Mouse (Mus musculus): ENCODE data around the gene Ube2d3.

Ube2d3 gene

DNA sequence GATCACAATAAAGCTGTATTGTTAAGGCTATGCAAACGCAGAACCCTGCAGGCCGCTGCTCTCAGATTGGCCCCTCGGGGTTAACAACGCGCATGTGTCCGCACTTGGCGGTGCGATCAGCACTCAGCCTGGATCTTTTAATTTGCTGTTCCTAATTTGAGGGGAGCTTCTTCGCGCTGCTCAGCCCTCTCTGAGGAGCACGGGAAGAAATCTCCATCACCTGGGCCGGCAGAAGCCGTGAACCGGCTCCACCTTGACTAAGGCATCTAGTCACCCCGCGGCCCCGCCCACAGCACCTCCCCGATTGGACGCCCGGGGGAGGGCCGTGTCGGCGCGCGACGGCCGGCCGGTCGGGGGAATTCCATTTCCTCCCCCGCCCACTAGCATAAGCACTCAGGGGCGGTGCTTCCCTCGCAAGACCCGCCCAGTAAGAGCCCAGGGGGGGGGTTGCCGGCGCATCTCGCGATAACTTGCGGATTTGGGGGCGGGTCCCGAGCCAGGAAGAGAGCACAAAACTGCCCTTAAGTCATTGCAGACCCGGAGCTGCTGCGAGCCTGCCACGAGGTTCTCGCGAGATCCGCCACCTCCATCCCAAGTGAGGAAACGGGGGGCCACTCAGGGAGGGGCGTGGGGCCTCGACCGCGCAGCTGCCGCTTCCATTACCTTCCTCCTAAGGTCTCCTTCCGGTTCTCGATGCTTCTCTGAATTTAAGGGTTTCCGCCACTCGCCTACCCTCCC is at the start of gene Ube2d3:
Ube2d3 (plus strand) TSS at position 392 of the 738 bp plus-strand sequence.
- peak; percentile 95 to 96 for DNase-seq (ENCODE audit: low spot score in 2 of 2)

DNA sequence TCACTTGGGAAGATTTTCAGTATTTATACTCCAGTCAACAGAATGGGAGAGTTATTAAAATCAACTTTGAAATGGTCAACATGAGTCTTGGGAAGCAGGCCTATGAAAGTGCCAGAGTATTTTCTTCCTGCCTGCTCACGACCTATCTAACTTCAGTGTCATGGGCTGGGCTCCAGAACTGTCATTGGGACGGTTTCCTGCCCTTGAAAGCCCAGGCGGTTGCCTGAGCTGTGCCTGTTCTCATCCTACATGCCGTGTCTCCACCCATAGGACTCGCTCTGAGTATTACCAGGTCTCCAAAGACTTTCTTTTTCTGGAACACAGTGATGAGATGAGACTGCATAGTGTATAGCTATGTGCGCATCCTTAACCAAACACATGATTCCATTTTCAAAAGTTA is 44.8 kb upstream of the Ube2d3 start:
- no peak for DNase-seq (ENCODE audit: low spot score in 2 of 2)

DNA sequence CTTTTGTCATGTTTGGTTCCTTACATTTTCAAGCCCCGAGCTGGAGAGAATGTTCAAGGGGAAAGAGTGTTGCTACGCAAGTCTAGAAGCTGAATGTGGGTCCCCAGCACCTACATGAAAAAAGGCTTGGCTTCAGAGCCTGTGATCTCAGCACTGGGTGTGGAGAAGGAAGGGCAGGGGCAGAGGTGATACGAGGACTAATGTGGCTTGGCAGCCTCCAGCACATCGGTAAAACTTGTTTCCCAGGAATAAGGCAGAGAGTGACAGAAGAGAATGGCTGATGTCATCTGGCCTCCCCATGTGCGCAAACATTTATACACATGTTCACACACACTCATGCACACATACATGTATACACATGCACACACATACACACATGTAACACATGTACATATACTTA is 42.9 kb upstream of the Ube2d3 start:
- no peak for DNase-seq (ENCODE audit: low spot score in 2 of 2)

DNA sequence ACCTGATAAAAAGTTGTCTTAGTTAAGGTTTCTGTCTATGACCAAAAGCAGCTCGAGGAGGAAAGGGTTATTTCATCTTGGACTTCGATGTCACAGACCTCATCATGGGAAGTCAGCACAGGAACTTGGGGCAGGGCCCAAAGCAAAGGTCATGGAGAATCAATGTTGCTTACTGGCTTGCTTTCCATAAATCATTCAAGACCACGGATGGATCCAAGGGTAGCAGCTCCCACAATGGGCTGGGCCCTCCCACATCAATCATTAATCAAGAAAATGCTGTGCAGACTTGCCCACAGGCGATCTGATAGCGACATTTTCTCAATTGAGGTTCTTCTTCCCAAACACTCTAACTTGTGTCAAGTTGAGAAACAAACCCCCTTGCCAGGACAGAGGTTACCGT is 41.9 kb upstream of the Ube2d3 start:
- no peak for DNase-seq (ENCODE audit: low spot score in 2 of 2)

DNA sequence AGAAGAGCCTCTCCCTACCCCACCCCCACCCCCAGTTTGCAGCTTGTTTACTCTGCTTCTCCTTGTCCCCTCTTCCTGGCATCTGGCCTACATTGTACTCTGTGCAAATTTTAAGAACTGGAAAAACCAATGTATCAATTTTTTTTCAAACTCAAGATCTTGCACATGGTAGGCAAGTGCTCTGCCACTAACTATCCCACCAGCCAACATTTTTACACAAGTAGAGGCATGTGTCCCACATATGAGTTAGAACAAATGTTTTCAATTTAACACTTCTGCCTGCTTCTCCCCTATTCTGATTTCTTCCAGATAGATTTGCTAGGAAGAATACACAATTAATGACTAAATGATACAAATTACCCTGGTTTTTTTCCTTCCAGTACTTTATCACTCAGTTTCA is 40.8 kb upstream of the Ube2d3 start:
- DNase-seq (ENCODE audit: low spot score in 2 of 2) = no peak

DNA sequence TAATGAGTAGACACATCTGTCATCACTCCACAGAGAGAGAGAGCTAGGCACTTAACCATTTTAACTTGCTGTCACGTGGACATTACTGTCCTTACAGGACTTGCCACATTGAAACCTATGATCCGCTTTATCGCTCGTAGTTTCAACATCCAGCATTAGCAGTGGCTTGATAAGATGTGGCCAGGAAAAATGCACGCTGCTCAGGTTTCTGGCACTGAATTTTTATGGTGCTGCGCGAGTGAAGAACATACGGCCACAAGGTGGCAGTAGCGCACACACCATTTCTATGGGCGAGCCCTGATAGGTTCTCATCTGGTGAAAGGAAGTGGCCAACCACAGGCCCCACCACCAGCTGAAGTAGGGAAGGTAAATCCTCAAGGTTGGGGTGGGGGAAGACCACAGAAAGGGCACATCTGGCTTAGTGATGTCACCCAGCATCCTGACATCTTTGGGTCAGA is 35.7 kb upstream of the Ube2d3 start:
- peak; percentile 76 to 78 for DNase-seq (ENCODE audit: low spot score in 2 of 2)

DNA sequence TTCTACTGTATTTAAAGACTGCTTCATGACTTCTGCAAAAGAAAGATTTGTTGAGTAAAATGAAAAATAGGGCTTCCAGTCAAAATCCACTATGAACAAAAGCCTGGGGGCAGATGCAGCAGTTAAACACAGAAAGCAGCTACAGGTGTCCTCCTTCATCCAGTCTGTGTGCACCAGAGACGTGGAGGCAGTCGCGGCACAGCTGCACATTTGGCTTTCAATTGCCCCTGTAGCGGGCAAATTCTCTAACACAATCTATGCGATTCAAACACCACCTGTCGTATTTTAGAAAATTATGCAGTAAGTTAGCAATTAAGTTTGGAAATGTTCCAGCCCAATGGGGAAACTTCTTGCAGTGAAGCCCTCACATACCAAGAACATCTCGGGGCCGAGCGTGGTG is 34.7 kb upstream of the Ube2d3 start:
- DNase-seq (ENCODE audit: low spot score in 2 of 2) = no peak

DNA sequence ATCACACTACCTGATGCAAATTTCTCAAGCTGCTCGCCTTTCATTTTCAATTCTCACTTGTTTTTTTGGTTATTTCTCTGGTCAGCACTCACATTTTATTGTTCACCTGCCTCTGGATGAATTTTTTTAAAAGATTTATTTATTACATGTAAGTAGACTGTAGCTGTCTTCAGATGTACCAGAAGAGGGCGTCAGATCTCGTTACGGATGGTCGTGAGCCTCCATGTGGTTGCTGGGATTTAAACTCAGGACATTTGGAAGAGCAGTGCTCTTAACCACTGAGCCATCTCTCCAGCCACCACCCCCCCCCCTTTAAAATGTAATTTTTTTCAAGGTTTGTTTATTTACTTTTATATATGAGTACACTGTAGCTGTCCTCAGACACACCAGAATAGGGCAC is 34.1 kb upstream of the Ube2d3 start:
- no peak for DNase-seq (ENCODE audit: low spot score in 2 of 2)

DNA sequence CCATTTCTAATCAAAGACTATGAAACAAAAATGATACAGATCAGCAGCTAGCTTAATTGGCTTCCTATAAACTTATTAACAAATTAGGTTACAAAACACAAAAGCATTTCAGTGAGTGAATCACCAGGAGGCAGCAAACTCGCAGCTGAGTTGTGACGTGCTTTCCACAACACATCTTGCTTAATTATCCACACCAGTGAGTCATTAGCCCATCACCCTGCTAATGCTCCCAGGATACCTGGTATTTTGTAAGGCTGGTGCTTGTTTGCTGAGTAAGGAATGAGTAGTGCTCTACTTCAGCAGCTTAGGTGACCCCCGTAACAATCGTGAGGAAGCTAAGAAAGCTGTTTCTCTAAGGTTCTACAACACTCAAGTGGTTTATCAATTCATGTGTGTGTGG is 33.4 kb upstream of the Ube2d3 start:
- no peak for DNase-seq (ENCODE audit: low spot score in 2 of 2)

DNA sequence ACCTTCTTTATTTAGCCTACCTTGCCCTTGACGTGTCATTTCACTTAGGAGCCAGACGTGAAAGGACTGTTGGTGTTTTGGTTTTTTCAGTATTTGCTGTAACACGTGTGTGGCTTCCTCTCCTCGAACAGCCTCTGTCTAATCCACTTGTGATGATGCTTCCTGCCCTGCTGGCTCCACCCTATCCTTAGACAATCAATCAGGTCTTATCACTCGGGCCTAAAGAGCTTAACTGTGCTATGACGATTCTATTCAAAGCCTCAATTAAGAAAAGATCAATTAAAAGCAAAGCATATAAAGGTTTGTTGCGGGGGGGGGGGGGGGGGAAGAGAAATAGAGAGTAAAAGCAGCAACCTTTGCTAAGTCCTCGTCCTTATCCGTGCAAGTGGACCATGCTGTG is 30.6 kb upstream of the Ube2d3 start:
- DNase-seq (ENCODE audit: low spot score in 2 of 2) = no peak

DNA sequence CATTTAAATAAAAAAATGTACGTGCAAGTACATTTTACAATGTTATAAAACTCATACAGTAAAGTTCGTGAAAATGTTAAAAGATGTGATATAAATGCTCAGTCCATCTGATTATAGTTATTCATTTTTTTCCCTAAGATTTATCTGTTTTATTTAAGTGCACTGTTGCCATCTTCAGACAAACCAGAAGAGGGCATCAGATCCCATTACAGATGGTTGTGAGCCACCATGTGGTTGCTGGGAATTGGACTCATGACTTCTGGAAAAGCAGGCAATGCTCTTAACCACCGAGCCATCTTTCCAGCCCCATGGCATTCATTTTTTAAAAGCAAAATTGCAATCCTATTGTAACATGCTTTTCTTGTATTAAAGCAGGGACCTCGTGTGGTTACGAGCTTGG is 28.7 kb upstream of the Ube2d3 start:
- DNase-seq (ENCODE audit: low spot score in 2 of 2) = no peak

DNA sequence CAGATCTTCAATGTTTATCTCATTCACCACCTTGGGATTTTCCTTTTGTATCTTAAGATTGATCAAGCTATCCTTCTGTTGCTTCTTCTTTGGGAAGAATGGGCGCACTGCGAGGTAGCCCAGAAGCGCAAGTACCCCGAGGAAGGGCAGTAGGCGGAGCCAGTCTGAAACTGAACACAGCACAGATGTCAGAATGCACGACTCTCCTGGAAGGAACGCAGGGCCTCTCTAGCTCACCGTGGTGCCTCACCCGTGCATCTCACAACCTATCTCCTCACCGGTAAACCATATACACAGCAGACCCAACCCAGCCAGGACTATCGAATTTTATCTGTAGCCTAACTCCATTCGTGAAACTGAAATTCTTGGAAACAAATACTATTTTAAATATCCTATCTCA is 26.9 kb upstream of the Ube2d3 start:
- no peak for DNase-seq (ENCODE audit: low spot score in 2 of 2)

DNA sequence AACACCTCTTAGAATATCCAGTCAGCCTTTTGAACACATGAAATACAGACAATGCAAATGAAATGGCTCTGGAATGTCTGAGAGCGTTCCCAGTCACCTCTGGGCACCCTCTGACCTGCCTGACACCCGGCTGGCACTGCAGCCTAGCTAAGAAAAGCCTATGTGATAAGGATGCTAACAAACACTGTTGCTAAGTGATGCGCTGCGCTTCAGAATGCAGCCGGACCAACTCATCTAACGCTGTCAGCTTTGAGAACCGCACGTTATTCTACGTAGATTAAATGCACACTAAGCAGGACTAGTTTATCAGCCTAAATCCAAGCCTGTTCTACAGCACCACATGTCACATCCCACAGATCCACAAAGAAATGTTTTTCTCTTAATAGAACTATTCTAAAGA is 26.1 kb upstream of the Ube2d3 start:
- no peak for DNase-seq (ENCODE audit: low spot score in 2 of 2)

DNA sequence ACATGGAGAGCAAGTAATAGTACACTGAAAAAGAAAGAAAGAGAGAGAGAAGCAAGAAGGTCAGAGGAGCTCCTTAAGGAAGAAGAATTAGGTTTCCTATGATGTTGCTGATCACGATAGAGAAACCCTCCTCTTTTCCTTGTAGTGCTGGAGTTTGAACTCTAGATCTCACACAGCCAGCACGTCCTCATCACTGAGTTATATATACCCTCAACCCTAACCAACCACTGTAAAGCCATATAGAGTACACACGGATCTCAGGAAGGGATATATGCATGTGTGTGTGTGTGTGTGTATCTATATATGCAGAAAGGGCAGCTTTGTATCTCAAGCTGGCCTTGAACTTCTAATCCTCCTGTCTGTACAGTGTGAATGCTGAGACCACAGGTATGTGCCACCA is 20.7 kb upstream of the Ube2d3 start:
- no peak for DNase-seq (ENCODE audit: low spot score in 2 of 2)

DNA sequence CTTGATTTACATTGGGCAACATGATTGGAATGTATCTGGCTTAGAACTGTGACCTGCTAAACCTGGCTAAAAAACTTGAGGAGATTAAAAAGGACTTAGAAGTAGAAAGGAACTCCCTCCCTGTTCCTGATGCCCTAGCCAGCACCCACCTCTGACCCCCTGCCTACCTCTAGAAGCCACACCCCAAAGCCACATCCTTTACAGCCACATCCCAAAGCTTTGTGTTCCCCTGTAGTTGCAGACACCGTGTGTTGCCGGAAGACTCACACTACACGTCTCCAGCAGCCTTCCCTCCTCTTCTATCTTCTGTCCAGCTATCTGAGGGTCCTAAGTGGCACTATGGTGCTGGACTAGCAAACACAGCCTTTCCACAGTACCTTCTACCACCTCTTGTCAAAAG is 20.1 kb upstream of the Ube2d3 start:
- no peak for DNase-seq (ENCODE audit: low spot score in 2 of 2)

DNA sequence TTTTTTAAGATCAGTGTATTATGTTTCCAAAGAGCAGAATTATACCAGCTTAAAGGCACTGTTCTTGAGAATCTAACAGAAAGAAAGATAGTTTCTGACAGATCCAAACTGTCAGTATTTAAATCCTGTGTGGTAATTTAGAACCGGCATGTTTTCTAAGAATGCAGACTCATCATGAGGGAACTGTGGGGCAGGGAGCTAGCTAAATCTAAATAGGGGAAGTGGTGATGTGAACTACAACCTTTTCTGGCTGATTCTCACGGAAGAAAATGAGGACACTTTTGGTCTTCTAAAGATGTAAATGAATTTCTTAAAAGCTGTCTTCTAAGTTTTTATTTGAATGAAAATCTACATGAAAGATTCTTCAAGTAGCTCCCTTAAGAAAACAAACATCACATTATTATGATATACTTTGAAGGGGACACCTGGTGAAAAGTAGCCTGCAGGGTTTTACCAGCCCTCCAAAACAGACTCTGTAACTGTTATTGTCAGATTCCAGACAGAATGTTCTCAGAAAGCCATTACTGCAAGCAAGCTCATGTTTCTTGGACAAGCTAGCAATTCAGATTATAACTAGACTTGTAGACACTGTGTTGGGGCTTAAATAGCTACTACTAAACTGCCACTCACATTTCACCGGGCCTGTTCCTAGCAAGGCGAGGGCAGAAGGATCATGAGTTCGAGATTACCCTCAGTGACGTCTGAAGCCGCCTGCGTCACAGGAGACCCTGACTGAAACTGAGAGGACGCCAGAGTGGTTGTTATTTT is 17.2 kb upstream of the Ube2d3 start:
- DNase-seq (ENCODE audit: low spot score in 2 of 2) = no peak

DNA sequence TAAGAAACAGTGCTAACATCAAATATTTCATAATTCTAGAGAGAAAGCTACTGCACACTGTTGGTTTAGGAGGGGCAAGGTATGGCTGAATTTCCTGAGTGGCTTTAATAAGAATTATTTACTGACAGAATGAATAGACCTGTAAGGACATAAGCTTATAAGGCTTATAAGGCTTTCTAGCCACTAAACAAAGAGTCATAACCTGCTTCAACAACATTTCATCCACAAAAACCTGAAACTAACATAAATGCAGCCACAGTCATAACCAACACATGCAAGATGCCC is 16.7 kb upstream of the Ube2d3 start:
- no peak for DNase-seq (ENCODE audit: low spot score in 2 of 2)

DNA sequence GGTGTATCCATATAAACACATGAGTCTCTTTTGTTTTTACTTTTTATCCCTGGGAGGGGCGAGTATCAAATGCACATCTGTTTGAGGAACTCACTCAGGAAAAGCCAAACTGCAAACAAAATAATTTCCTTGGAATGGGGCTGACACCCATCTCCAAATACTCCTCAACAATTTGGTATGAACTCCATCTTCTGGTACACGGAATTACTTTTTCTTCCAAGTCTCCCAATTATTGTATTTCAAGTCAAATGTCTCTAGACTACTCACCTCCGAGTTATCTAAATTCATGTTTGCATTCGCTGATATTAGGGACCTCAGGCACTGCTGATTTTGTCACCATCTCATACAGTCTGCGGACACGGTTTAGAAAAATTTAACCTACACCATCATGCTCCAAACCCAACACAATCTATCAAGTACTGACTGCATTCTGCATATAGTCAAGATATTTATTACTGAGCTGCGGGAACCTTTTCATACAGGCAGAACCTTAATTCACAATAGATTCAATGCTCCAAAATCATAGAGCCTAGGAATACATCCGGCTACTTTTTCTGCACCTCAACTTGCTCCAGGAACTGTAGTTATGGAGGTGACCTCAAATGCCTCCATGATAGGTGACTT is 15.6 kb upstream of the Ube2d3 start:
- no peak for DNase-seq (ENCODE audit: low spot score in 2 of 2)

DNA sequence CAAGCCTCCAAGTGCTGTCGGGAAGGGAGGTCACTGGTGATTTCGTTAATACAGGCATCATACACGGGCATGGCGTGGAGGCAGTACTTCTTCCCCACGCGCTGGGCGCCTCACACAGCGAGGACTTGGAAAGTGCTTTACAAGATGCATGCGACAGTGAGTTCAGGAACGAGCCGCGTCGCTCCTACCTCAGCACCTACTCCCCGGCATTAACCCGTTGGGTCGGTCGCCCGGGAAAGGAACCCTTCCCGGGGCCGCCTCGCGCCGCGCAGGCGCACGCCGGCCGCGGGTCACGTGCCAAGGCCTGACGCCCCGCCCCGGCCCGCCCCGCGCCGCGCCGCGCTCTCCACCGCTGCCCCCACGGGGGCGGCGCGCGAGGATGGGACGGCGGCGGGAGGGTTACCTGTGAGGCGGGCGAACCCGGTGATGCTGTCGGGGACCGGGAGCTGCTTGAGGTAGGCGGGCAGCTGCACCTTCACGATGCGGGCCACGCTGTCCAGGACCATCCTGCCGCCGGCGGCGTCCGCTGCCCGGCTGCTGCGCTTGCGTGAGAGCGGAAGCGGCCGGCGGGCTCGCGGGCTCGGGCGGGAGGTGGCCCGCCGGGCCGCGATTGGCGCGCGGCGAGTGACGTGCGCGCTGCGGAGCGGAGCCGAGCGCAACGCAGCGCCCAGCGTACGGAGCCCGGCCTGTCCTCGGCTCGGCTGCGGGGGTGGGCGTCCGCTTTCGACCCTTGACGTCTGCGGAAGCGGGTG is 14.9 kb upstream of the Ube2d3 start:
- peak; percentile 67 to 77 for DNase-seq (ENCODE audit: low spot score in 2 of 2)

DNA sequence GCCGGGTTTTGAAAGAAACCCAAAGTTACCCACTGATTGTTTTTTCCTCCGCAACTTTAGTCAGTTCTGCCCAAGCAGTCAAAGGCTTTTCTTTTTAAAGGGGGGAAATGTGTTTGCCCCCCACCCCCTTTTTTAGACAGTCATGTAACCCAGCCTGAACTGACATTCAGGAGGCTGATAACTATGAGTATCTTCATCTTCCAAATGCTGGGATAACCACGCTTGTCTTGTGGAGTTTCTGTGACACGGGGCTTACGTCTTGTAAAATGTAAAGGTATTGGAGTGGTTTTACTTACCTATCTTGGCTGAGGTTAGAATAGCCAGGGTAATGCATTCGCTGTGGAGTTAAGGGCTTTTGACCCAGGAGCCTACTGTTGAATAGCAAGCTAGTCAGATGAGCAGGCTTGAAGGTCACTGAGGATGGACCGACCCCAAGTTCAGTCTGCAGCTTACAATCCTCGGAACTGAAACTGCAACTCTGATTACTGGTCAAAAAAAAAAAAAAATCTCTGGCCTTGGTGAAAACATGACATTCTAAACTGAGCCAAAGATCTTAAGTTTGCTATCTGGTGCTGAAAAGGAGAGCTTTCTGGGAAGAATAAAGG is 14.2 kb upstream of the Ube2d3 start, which contains the start of gene Cisd2:
Cisd2 (minus strand) TSS at position 318 of the 605 bp plus-strand sequence.
- no peak for DNase-seq (ENCODE audit: low spot score in 2 of 2)

DNA sequence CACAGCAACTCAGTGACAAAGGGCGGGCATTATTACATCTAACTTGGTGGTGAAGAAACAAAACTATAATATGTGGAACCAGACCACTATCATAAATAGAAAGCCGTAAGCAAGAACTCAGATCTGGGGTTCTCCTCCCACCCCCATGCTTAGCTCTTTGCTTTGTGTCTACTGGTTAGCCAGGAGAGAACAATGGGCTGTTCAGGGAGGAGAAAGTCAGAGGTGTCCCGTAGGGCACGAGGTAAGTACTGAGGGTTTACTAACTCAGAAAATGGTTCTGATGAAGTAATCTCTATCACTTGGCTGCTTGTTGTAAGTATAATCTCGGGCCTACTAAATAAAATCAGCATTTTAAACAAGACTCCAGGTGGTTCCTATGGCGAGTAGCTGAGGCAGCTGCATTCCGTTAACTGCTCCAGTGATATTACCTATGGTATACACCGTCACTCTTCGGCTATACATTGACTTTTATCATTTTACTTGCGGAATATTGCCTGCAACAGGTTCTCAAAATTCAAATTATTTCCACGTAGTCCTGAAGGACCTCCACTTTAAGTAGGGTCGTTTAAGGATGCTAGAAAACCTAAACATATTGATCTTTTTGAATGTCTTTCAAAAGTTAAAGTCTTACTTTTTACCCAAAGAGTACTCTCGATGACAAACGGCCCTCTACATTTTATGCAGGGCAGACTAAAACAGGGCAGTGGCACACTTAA is 890 bp upstream of the Ube2d3 start:
- no peak for DNase-seq (ENCODE audit: low spot score in 2 of 2)

All from frontal cortex, postnatal 25 days (tissue).